8 mouse cellular contexts compared by ENCODE assay signal in genomic region chr11:35979266-35979732, GRCm38 (mm10). TPM values are rescaled to one million over a fixed set of nuclear protein-coding genes. Genes with fewer than 3 reads are reported as not detected.
DNase-seq lines count a peak whose midpoint lies in the region; ATAC-seq and TF ChIP-seq lines count a peak whose summit lies in the region.

No protein-coding gene starts in this region.

- no peak for DNase-seq in lung, postnatal 14 days
- DNase-seq in forebrain, embryonic 14.5 days (ENCODE audit: low spot score): no peak
- DNase-seq in kidney, postnatal 36 days: peak; percentile 44 to 50
- no peak for DNase-seq in B cell, adult 2 months
- no peak for DNase-seq in urinary bladder, postnatal 10 days (ENCODE audit: low spot score)

- peaks cover 7% of the 10 kb centered on the region for H3K4me1 ChIP-seq in lung, embryonic 15.5 days
- H3K4me1 ChIP-seq in forebrain, embryonic 14.5 days (ENCODE audit: control insufficient read depth, insufficient read depth, low read length): peaks cover 30% of the 10 kb centered on the region
- H3K4me1 ChIP-seq in olfactory bulb, adult 2 months (ENCODE audit: control insufficient read depth, insufficient read depth, low read length): peaks cover 12% of the 10 kb centered on the region

- H3K27ac ChIP-seq in lung, embryonic 15.5 days: peak overlapping the region; percentile 77
- H3K27ac ChIP-seq in forebrain, embryonic 14.5 days (ENCODE audit: low read depth, low read length): peak overlapping the region; percentile 79
- peak overlapping the region; percentile 13; the same call in 1 of the 2 replicates for H3K27ac ChIP-seq in olfactory bulb, adult 2 months (ENCODE audit: insufficient read depth, low read depth, low read length)

- ATAC-seq in lung, embryonic 15.5 days (ENCODE audit: borderline replicate concordance, extremely low read depth, low FRiP score, low TSS enrichment): no peak
- no peak for ATAC-seq in forebrain, embryonic 14.5 days
- no peak for ATAC-seq in megakaryocyte, adult 5-6 weeks (ENCODE audit: poor library complexity, severe bottlenecking)

- H3K9ac ChIP-seq in lung, embryonic 15.5 days: peak overlapping the region; percentile 75
- H3K9ac ChIP-seq in forebrain, embryonic 14.5 days (ENCODE audit: low read length): peak overlapping the region; percentile 86

- no peaks in the 10 kb centered on the region for H3K9me3 ChIP-seq in lung, embryonic 15.5 days
- no peaks in the 10 kb centered on the region for H3K9me3 ChIP-seq in forebrain, embryonic 14.5 days (replicated peaks; ENCODE audit: control insufficient read depth, low read length)

- peak; percentile 25; the same call in 1 of the 2 replicates for TF ChIP-seq POLR2A in olfactory bulb, adult 2 months (IDR thresholded peaks at IDR 0.05; ENCODE audit: insufficient read depth, low read depth, low read length)

- peak overlapping the region; percentile 89 for H3K4me2 ChIP-seq in lung, embryonic 15.5 days
- peak overlapping the region; percentile 83 for H3K4me2 ChIP-seq in forebrain, embryonic 14.5 days (ENCODE audit: low read length)

- peak overlapping the region; percentile 66 for H3K4me3 ChIP-seq in lung, embryonic 15.5 days
- peak overlapping the region; percentile 79 for H3K4me3 ChIP-seq in forebrain, embryonic 14.5 days (ENCODE audit: low read depth, low read length)
- peak overlapping the region; percentile 83 for H3K4me3 ChIP-seq in olfactory bulb, adult 2 months (ENCODE audit: insufficient read depth, low read depth, low read length)

- TF ChIP-seq CTCF in olfactory bulb, adult 2 months (IDR thresholded peaks at IDR 0.05; ENCODE audit: insufficient read depth, low read depth, low read length): no peak

- peaks cover 43% of the 10 kb centered on the region for H3K27me3 ChIP-seq in lung, embryonic 15.5 days
- no peaks in the 10 kb centered on the region for H3K27me3 ChIP-seq in forebrain, embryonic 14.5 days (replicated peaks; ENCODE audit: control insufficient read depth, insufficient read depth, low read length)

- under 1% methylated on average over 10 of the region's 12 CpGs for WGBS in lung, embryonic 15.5 days
- WGBS in forebrain, embryonic 14.5 days: 0% methylated on average over 12 of the region's 12 CpGs
- WGBS in olfactory bulb, adult 2 months: 5% methylated on average over 12 of the region's 12 CpGs

- no peaks in the 10 kb centered on the region for H3K36me3 ChIP-seq in lung, embryonic 15.5 days
- no peaks in the 10 kb centered on the region for H3K36me3 ChIP-seq in forebrain, embryonic 14.5 days (ENCODE audit: control insufficient read depth, insufficient read depth, low read length)

RNA-seq across cellular contexts. Expression of gene Wwc1, which starts 1.0 kb away (rescaled TPM):
- 16.2 and 16.7 TPM in 2 replicates for polyA plus RNA-seq in lung, embryonic 15.5 days (2015; fragmentation: Nextera tagmentation; extraction: Ambion mirVana)
- 10.4 and 11.1 TPM in 2 replicates for polyA plus RNA-seq in forebrain, embryonic 14.5 days (2014; fragmentation: Nextera tagmentation; extraction: Ambion mirVana)
- polyA plus RNA-seq in olfactory bulb, adult 2 months (2012; ENCODE audit: insufficient read depth, insufficient read length, low replicate concordance, missing spikeins): not detected in 2 replicates
- not detected in 2 replicates for total RNA-seq in megakaryocyte, adult 5-6 weeks (2015)
- total RNA-seq in megakaryocyte, adult 5-6 weeks (2017): not detected in 2 replicates

Comparison
In these comparisons a context has a peak if more than half of its experiments do, and no peak if none do; other contexts are left out.
1. H3K27ac ChIP-seq: peak in every context shown above with its lines; median percentile 79 in forebrain, embryonic 14.5 days; 77 in lung, embryonic 15.5 days; 13 in olfactory bulb, adult 2 months.
2. DNase-seq: peak in kidney, postnatal 36 days (2 of 2); none in lung, postnatal 14 days (single experiment), forebrain, embryonic 14.5 days (single experiment), B cell, adult 2 months (0 of 2) and urinary bladder, postnatal 10 days (single experiment).
3. Peak in every context shown above with its lines, with median percentiles within 50 percentile points of each other: H3K4me3 ChIP-seq.